Mouse (Mus musculus) kidney, postnatal 4 days (tissue): ENCODE data around the gene En1.

Experiments used
- DNase-seq, 2 experiments: peaks; one replicate each; pipeline ENCODE4 v3.0.0; 2021; ENCODE audit warnings: mixed read lengths in 2 of 2

En1 gene

GRCm38 (mm10) chr1:120602031-120602730, at the start of gene En1:
En1 (plus strand) TSS chr1:120602418.
- peak; percentile 50 for DNase-seq

- DNase-seq, result no peak
Measured at GRCm38 (mm10) chr1:120556926-120557846, 45.0 kb upstream of the En1 start.

GRCm38 (mm10) chr1:120558341-120559285, 43.6 kb upstream of the En1 start:
- DNase-seq, result no peak

- DNase-seq, result no peak
Measured at GRCm38 (mm10) chr1:120559911-120560310, 42.3 kb upstream of the En1 start.

- DNase-seq, result no peak
Measured at GRCm38 (mm10) chr1:120581306-120581705, 20.9 kb upstream of the En1 start.

- no peak for DNase-seq
Measured at GRCm38 (mm10) chr1:120585481-120585880, 16.7 kb upstream of the En1 start.

- peak; percentile 81 to 82 for DNase-seq
Measured at GRCm38 (mm10) chr1:120586500-120587110, 15.6 kb upstream of the En1 start.

GRCm38 (mm10) chr1:120587431-120587830, 14.8 kb upstream of the En1 start:
- no peak for DNase-seq

GRCm38 (mm10) chr1:120587960-120588359, 14.3 kb upstream of the En1 start:
- DNase-seq, result no peak

GRCm38 (mm10) chr1:120588362-120589027, 13.7 kb upstream of the En1 start:
- DNase-seq, result no peak

- DNase-seq, result no peak
Measured at GRCm38 (mm10) chr1:120593236-120593919, 8.8 kb upstream of the En1 start.

- DNase-seq, result peak; percentile 61 to 62
Measured at GRCm38 (mm10) chr1:120594603-120595002, 7.6 kb upstream of the En1 start.

- no peak for DNase-seq
Measured at GRCm38 (mm10) chr1:120595471-120596240, 6.6 kb upstream of the En1 start.

- peak; percentile 58 to 65 for DNase-seq
Measured at GRCm38 (mm10) chr1:120596319-120596718, 5.9 kb upstream of the En1 start.

- DNase-seq, result peak; percentile 17 to 29
Measured at GRCm38 (mm10) chr1:120596784-120597183, 5.4 kb upstream of the En1 start.

GRCm38 (mm10) chr1:120597271-120597670, 4.9 kb upstream of the En1 start:
- no peak for DNase-seq

GRCm38 (mm10) chr1:120598196-120598940, 3.9 kb upstream of the En1 start:
- no peak for DNase-seq

- no peak for DNase-seq
Measured at GRCm38 (mm10) chr1:120599321-120600148, 2.7 kb upstream of the En1 start.

GRCm38 (mm10) chr1:120600149-120600445, 2.1 kb upstream of the En1 start:
- peak in 1 of 2 experiments; percentile 27 for DNase-seq
